ENCODE assay signal across 8 mouse cellular contexts in genomic region chr17:25013606-25014501, GRCm38 (mm10). TPM values are rescaled to one million over a fixed set of nuclear protein-coding genes. Genes with fewer than 3 reads are reported as not detected.
DNase-seq lines count a peak whose midpoint lies in the region; ATAC-seq lines count a peak whose summit lies in the region.

No protein-coding gene starts in this region.

- H3K36me3 ChIP-seq in kidney, embryonic 14.5 days (ENCODE audit: control insufficient read depth, insufficient read depth, low read length) = peaks cover 33% of the 10 kb centered on the region

- peak overlapping the region; percentile 81 for H3K27ac ChIP-seq in kidney, embryonic 14.5 days (ENCODE audit: low read depth, low read length)

- peak; percentile 37 for DNase-seq in 416B (ENCODE audit: low read depth)
- peak; percentile 48 for DNase-seq in R1 (ENCODE audit: low read depth, low spot score)
- DNase-seq in embryo, embryonic 9.5 days (ENCODE audit: extremely low spot score) = peak; percentile 52
- DNase-seq in heart, adult 9 months (ENCODE audit: low spot score in 2 of 2) = peak; percentile 15 to 31
- peak; percentile 27 for DNase-seq in lung, postnatal 25 days (ENCODE audit: low spot score)
- DNase-seq in retina, embryonic 14.5 days (ENCODE audit: low spot score) = peak; percentile 44
- peak; percentile 23 to 64 for DNase-seq in urinary bladder, postnatal 4 days (ENCODE audit: low spot score in 2 of 2)

- under 1% methylated on average over 62 of the region's 81 CpGs for WGBS in kidney, embryonic 14.5 days

- H3K4me2 ChIP-seq in kidney, embryonic 14.5 days (replicated peaks; ENCODE audit: low read depth, low read length) = peak overlapping the region; percentile 90

- no peaks in the 10 kb centered on the region for H3K27me3 ChIP-seq in kidney, embryonic 14.5 days (ENCODE audit: control insufficient read depth, insufficient read depth, low read length)

- peak overlapping the region; percentile 96 for H3K9ac ChIP-seq in kidney, embryonic 14.5 days (ENCODE audit: low read depth, low read length)

- ATAC-seq in kidney, embryonic 14.5 days (ENCODE audit: low FRiP score, low TSS enrichment) = no peak

- peaks cover 14% of the 10 kb centered on the region; the same call in 1 of the 2 replicates for H3K4me1 ChIP-seq in kidney, embryonic 14.5 days (ENCODE audit: control insufficient read depth, insufficient read depth, low read length)

- H3K4me3 ChIP-seq in kidney, embryonic 14.5 days (ENCODE audit: low read length) = peak overlapping the region; percentile 79

- no peaks in the 10 kb centered on the region for H3K9me3 ChIP-seq in kidney, embryonic 14.5 days (ENCODE audit: control insufficient read depth, low read length)

RNA-seq across cellular contexts. Expression of gene Cramp1l, which starts 1.7 kb away (rescaled TPM):
- 8.5 and 11.6 TPM in 2 replicates for polyA plus RNA-seq in kidney, embryonic 14.5 days (2014; fragmentation: Nextera tagmentation; extraction: Ambion mirVana)

RNA-seq across cellular contexts. Expression of gene Ift140, which starts 2.0 kb away (rescaled TPM):
- polyA plus RNA-seq in kidney, embryonic 14.5 days (2014; fragmentation: Nextera tagmentation; extraction: Ambion mirVana) = 15.5 and 23.6 TPM in 2 replicates

RNA-seq across cellular contexts. Expression of gene Jpt2, which starts 53.4 kb away (rescaled TPM):
- polyA plus RNA-seq in kidney, embryonic 14.5 days (2014; fragmentation: Nextera tagmentation; extraction: Ambion mirVana) = 131 and 155 TPM in 2 replicates
